Mouse (Mus musculus) Patski (cell line): Measurements from ENCODE around the gene Uqcrc1. TPM values are rescaled to one million over a fixed set of nuclear protein-coding genes. Genes with fewer than 3 reads are reported as not detected.

ENCODE experiments used
- ATAC-seq: fragments of 100-300 bp; one replicate; pipeline ENCODE4 v1.8.0; 2021
- CTCF ChIA-PET: fragments of 350-600 bp; sonication (Branson Sonifier 250); formaldehyde crosslinking; loops from one replicate; lab custom pipeline; 2022; ENCODE audit warnings: inconsistent platforms; lab: Charles Lee
- POLR2A ChIA-PET: fragments of 350-600 bp; sonication (Branson Sonifier 250); formaldehyde crosslinking; loops from one replicate; lab custom pipeline; 2022; ENCODE audit warnings: antibody characterized with exemption, inconsistent platforms; lab: Charles Lee
- DNase-seq: peaks from one replicate; pipeline ENCODE4 v3.0.0-alpha.2; 2011; ENCODE audit warnings: low read depth, low spot score
- H3K27me3 ChIP-seq: fragments of 371-371 bp; one replicate; pipeline ENCODE4 v1.5.1; 2021
- CTCF ChIP-seq: fragments of 100-300 bp; IDR thresholded peaks from one replicate; pipeline ENCODE4 v1.5.1; 2021
- in situ Hi-C: fragments of 300-500 bp; cut with MboI; formaldehyde crosslinking; loops from 3 replicates; pipeline ENCODE4 v1.11.1; 2018; ENCODE audit warnings: low pct_unique_long_range_greater_than_20kb, mixed read lengths
- polyA plus RNA-seq: library from polyadenylated mRNA; unstranded; gene quantifications from one replicate; pipeline ENCODE4 v1.2.3, GENCODE M21; 2021

The Uqcrc1 gene
- polyA plus RNA-seq, 1 experiment from 2014 or later = 440 TPM

- ATAC-seq (no peak), DNase-seq (no peak)
- ChIA-PET POLR2A (no interaction called here), CTCF (no interaction called here)
- TF ChIP-seq CTCF = no peak
- in situ Hi-C loops = no loop called here
- H3K27me3 ChIP-seq = no peaks in the 10 kb centered on the region
Observed at GRCm38 (mm10) chr9:108983209-108983608, 46.8 kb downstream of the Uqcrc1 start.

- CTCF ChIA-PET = interaction anchor here (1.7 kb wide), 1 partner anchor 15 kb away, joined by 3 read pairs; no protein-coding TSS in a partner anchor
- TF ChIP-seq CTCF = no peak
- ATAC-seq = no peak
- POLR2A ChIA-PET = no interaction called here
- no peaks in the 10 kb centered on the region for H3K27me3 ChIP-seq
- DNase-seq = no peak
- in situ Hi-C loops = no loop called here
Observed at GRCm38 (mm10) chr9:108985710-108986109, 49.3 kb downstream of the Uqcrc1 start, which contains the start of gene Ucn2. TSS of gene Ucn2 (plus strand) at chr9:108986010.

- in situ Hi-C loops = no loop called here
- ATAC-seq (no peak), DNase-seq (no peak)
- ChIA-PET POLR2A (no interaction called here), CTCF (no interaction called here)
- no peaks in the 10 kb centered on the region for H3K27me3 ChIP-seq
- TF ChIP-seq CTCF = no peak
Observed at GRCm38 (mm10) chr9:108987704-108988350, 51.4 kb downstream of the Uqcrc1 start.

DNA sequence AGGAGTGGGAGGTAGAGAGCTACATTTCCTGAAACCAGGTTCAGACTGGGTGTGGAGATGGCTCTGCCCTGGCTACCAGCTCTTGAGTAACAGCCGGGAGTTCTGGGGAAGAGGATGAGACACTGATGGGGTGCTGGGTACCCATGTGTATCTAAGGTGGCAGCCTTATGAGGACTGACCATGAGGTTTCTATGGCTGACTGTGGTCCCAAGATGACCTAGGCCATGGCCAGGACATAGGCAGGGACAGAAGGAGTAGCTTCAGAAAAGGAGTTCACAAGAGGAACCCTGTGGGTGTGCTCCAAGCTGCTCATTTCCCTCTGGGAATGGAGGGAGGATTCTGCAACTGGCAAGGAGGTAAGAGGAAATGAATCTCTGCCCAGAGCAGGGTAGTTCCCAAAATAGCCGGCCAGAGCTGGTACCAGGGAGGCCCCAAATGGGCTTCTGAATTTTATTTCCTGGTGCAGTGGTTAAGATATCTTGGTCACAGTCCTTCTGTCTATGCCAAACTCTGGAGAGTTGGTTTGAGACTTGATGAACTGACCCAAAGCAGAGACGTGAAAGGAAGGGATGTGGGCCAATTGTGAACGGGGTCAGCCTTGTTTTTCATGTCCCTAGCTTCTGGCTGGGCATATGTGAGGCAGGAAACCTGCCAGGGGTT is 53.5 kb downstream of the Uqcrc1 start:
- in situ Hi-C loops = no loop called here
- CTCF ChIA-PET = no interaction called here
- H3K27me3 ChIP-seq = no peaks in the 10 kb centered on the region
- DNase-seq (no peak), ATAC-seq (no peak)
- POLR2A ChIA-PET = no interaction called here
- no peak for TF ChIP-seq CTCF

- ATAC-seq (no peak), DNase-seq (no peak)
- ChIA-PET CTCF (no interaction called here), POLR2A (no interaction called here)
- in situ Hi-C loops = no loop called here
- no peak for TF ChIP-seq CTCF
- H3K27me3 ChIP-seq = no peaks in the 10 kb centered on the region
Observed at GRCm38 (mm10) chr9:108990462-108990820, 54.0 kb downstream of the Uqcrc1 start.

DNA sequence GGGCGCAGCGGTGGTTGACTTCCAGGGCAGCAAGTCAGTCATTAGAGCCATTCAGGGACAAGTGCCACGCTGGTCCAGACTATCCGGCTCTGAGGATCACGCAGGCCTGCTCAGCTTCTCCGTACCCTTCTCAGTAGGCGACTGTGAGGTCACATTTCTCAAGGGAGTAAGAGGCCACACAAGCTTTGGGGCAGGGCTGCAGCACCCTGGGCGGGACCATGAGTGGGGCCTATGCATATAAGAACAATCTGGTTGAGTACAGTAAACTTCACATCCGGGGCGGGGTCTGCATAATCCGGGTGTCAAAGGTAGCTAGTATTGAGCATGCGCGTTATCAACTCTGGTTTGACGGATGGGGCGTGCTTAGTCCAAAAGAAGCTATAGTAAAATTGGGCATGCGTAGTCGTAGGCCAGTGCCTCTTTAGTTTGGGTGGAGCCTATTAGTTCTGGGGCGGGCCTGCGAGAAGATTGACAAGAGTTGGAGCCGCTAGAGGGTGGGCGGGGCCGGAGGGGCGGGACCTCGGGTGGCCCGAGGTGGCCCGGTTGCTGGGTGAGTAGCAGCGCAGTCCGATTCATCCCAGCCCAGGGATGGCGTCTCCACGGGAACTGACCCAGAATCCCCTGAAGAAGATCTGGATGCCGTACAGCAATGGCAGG is 55.1 kb downstream of the Uqcrc1 start, which contains the start of gene Pfkfb4:
Gene Pfkfb4, plus strand, starts transcription at position 351 of the 657 bp plus-strand sequence.
- POLR2A ChIA-PET = no interaction called here
- in situ Hi-C loops = no loop called here

DNA sequence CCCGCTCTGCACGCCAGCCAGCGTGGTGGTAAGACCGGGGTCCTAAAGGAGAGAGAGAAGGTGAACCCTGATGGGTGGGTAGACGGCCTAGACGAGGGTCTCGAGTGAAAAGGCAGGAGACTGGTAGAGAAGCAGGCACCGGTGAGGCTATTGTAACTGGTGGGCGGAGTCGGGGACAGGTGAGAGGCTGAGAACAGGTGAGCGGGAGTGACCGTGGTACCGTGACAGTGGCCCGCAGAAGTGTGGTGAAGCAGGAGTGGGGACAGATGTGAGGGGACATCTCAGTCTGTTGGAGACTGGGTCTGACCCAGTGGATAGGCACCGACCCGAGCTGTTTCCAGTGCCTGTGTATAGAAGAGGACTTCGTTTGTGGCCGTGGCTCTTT is 55.6 kb downstream of the Uqcrc1 start:
- no peak for ATAC-seq
- no peaks in the 10 kb centered on the region for H3K27me3 ChIP-seq
- POLR2A ChIA-PET = no interaction called here
- in situ Hi-C loops = no loop called here
- no peak for TF ChIP-seq CTCF
- CTCF ChIA-PET = interaction anchor here (0.6 kb wide), 1 partner anchor 76 kb away, joined by 3 read pairs; no protein-coding TSS in a partner anchor
- DNase-seq = no peak

More for the DNA sequence above, 55.1 kb downstream of the Uqcrc1 start, which contains the start of gene Pfkfb4:
- no peak for TF ChIP-seq CTCF
- ATAC-seq (peak; percentile 94), DNase-seq (peak; percentile 90)
- CTCF ChIA-PET = interaction anchor here (0.7 kb wide), 1 partner anchor 51 kb away, joined by 3 read pairs; no protein-coding TSS in a partner anchor
- no peaks in the 10 kb centered on the region for H3K27me3 ChIP-seq

GRCm38 (mm10) chr9:108992620-108993361 is 56.4 kb downstream of the Uqcrc1 start:
- POLR2A ChIA-PET = no interaction called here
- TF ChIP-seq CTCF = no peak
- in situ Hi-C loops = no loop called here
- CTCF ChIA-PET = interaction anchor here (0.6 kb wide), 1 partner anchor 75 kb away, joined by 3 read pairs; no protein-coding TSS in a partner anchor
- no peak for ATAC-seq
- H3K27me3 ChIP-seq = no peaks in the 10 kb centered on the region
- DNase-seq = no peak

GRCm38 (mm10) chr9:108996411-108996810 is 60.0 kb downstream of the Uqcrc1 start:
- CTCF ChIA-PET = no interaction called here
- ATAC-seq (no peak), DNase-seq (no peak)
- POLR2A ChIA-PET = no interaction called here
- in situ Hi-C loops = no loop called here
- TF ChIP-seq CTCF = no peak
- H3K27me3 ChIP-seq = no peaks in the 10 kb centered on the region
